Mouse (Mus musculus) CH12F3 (cell line): ENCODE data around the gene Zeb2.

Source experiments
- in situ Hi-C: fragments of 300-500 bp; cut with MboI; formaldehyde crosslinking; loops from 2 replicates; pipeline ENCODE4 v1.14.3; 2020; ENCODE audit warnings: low sequenced_read_pairs

Zeb2 gene

GRCm38 (mm10) chr2:45117087-45117561 is at the start of gene Zeb2:
Gene Zeb2 (minus strand): TSS chr2:45117395.
- in situ Hi-C loops: loop anchor here (25.0 kb wide), 1 partner anchor 1320 kb away; no protein-coding TSS in a partner anchor

GRCm38 (mm10) chr2:45158785-45159184 is 41.6 kb upstream of the Zeb2 start:
- in situ Hi-C loops: no loop called here

- in situ Hi-C loops: no loop called here
Measured at GRCm38 (mm10) chr2:45158351-45158782, 41.2 kb upstream of the Zeb2 start.

GRCm38 (mm10) chr2:45153315-45153714 is 36.1 kb upstream of the Zeb2 start:
- in situ Hi-C loops: no loop called here

GRCm38 (mm10) chr2:45143162-45143561 is 26.0 kb upstream of the Zeb2 start:
- in situ Hi-C loops: no loop called here

GRCm38 (mm10) chr2:45138906-45139305 is 21.7 kb upstream of the Zeb2 start:
- in situ Hi-C loops: no loop called here

- in situ Hi-C loops: no loop called here
Measured at GRCm38 (mm10) chr2:45136783-45137182, 19.6 kb upstream of the Zeb2 start.

GRCm38 (mm10) chr2:45133225-45133624 is 16.0 kb upstream of the Zeb2 start:
- in situ Hi-C loops: no loop called here

GRCm38 (mm10) chr2:45130461-45131156 is 13.4 kb upstream of the Zeb2 start:
- in situ Hi-C loops: no loop called here

- in situ Hi-C loops: no loop called here
Measured at GRCm38 (mm10) chr2:45129556-45129955, 12.4 kb upstream of the Zeb2 start.

GRCm38 (mm10) chr2:45128696-45129095 is 11.5 kb upstream of the Zeb2 start:
- in situ Hi-C loops: no loop called here

- in situ Hi-C loops: no loop called here
Measured at GRCm38 (mm10) chr2:45126401-45126800, 9.2 kb upstream of the Zeb2 start.

- in situ Hi-C loops: no loop called here
Measured at GRCm38 (mm10) chr2:45125181-45125580, 8.0 kb upstream of the Zeb2 start.

GRCm38 (mm10) chr2:45123490-45123889 is 6.3 kb upstream of the Zeb2 start:
- in situ Hi-C loops: loop anchor here (25.0 kb wide), 1 partner anchor 1314 kb away; no protein-coding TSS in a partner anchor

- in situ Hi-C loops: loop anchor here (25.0 kb wide), 1 partner anchor 1319 kb away; no protein-coding TSS in a partner anchor
Measured at GRCm38 (mm10) chr2:45118121-45118520, 926 bp upstream of the Zeb2 start.

GRCm38 (mm10) chr2:45117592-45117991 is 397 bp upstream of the Zeb2 start:
- in situ Hi-C loops: loop anchor here (25.0 kb wide), 1 partner anchor 1320 kb away; no protein-coding TSS in a partner anchor

- in situ Hi-C loops: loop anchor here (25.0 kb wide), 1 partner anchor 1321 kb away; no protein-coding TSS in a partner anchor
Measured at GRCm38 (mm10) chr2:45116531-45117024, 617 bp downstream of the Zeb2 start.

- in situ Hi-C loops: loop anchor here (25.0 kb wide), 1 partner anchor 1321 kb away; no protein-coding TSS in a partner anchor
Measured at GRCm38 (mm10) chr2:45115720-45116495, 1.3 kb downstream of the Zeb2 start.

- in situ Hi-C loops: loop anchor here (25.0 kb wide), 1 partner anchor 1322 kb away; no protein-coding TSS in a partner anchor
Measured at GRCm38 (mm10) chr2:45115211-45115610, 2.0 kb downstream of the Zeb2 start.

- in situ Hi-C loops: loop anchor here (25.0 kb wide), 1 partner anchor 1323 kb away; no protein-coding TSS in a partner anchor
Measured at GRCm38 (mm10) chr2:45114596-45114995, 2.6 kb downstream of the Zeb2 start.

- in situ Hi-C loops: loop anchor here (25.0 kb wide), 1 partner anchor 1323 kb away; no protein-coding TSS in a partner anchor
Measured at GRCm38 (mm10) chr2:45113912-45114311, 3.3 kb downstream of the Zeb2 start.
